Mouse (Mus musculus) forebrain, embryonic 11.5 days (tissue): ENCODE measurements around the gene Tmem158. TPM values are rescaled to one million over a fixed set of nuclear protein-coding genes. Genes with fewer than 3 reads are reported as not detected.
A peak's percentile ranks its signal among the peaks of the same experiment; 100 is the strongest.

Source experiments
- ATAC-seq: fragments of 200-750 bp; cut with Nextera tagmentation; replicated peaks from 2 replicates; pipeline ENCODE4 v1.8.0; 2017; ENCODE audit warnings: moderate TSS enrichment; ENCODE audit not compliant: low FRiP score
- DNase-seq: peaks from one replicate; pipeline ENCODE4 v3.0.0-alpha.2; 2017; ENCODE audit warnings: low spot score
- H3K27ac ChIP-seq: fragments of 300-500 bp; sonication (generic); 2 replicates; pipeline ENCODE4 v1.5.1; 2014; ENCODE audit warnings: low read depth, low read length
- H3K27me3 ChIP-seq: fragments of 300-500 bp; sonication (generic); 2 replicates; pipeline ENCODE4 v1.6.1; 2014; ENCODE audit warnings: mild to moderate bottlenecking, low read length, mixed read lengths; ENCODE audit not compliant: control insufficient read depth, insufficient read depth
- H3K36me3 ChIP-seq: fragments of 300-500 bp; sonication (generic); 2 replicates; pipeline ENCODE4 v1.6.1; 2014; ENCODE audit warnings: mild to moderate bottlenecking, low read length, moderate library complexity, mixed read lengths; ENCODE audit not compliant: control insufficient read depth, insufficient read depth
- H3K4me1 ChIP-seq: fragments of 300-500 bp; sonication (generic); replicated peaks from 2 replicates; pipeline ENCODE4 v1.6.1; 2014; ENCODE audit warnings: low read length, mixed read lengths; ENCODE audit not compliant: control insufficient read depth, insufficient read depth
- H3K4me2 ChIP-seq: fragments of 300-500 bp; sonication (generic); 2 replicates; pipeline ENCODE4 v1.6.1; 2014; ENCODE audit warnings: low read depth, mild to moderate bottlenecking, low read length, moderate library complexity, mixed read lengths; ENCODE audit not compliant: severe bottlenecking
- H3K4me3 ChIP-seq: fragments of 300-500 bp; sonication (generic); 2 replicates; pipeline ENCODE4 v1.5.1; 2014; ENCODE audit warnings: low read depth, low read length
- H3K9ac ChIP-seq: fragments of 300-500 bp; sonication (generic); 2 replicates; pipeline ENCODE4 v1.6.1; 2014; ENCODE audit warnings: low read length
- H3K9me3 ChIP-seq: fragments of 300-500 bp; sonication (generic); 2 replicates; pipeline ENCODE4 v1.6.1; 2016; ENCODE audit warnings: low read length, mixed read lengths; ENCODE audit not compliant: control insufficient read depth
- WGBS: fragments of 180-500 bp; shearing (Covaris S2); extraction: QIAGEN DNeasy Blood & Tissue Kit; methylation state at CpG from one replicate; pipeline ENCODE4 v1.1.7; 2014; 5-methylcytosine and 5-hydroxymethylcytosine counted together
- polyA plus RNA-seq: library from polyadenylated mRNA; unstranded; fragments of >200 nt; fragmentation: Nextera tagmentation; extraction: Ambion mirVana; gene quantifications from 2 replicates; pipeline ENCODE4 v1.2.1, GENCODE M21; 2014

Gene Tmem158
- polyA plus RNA-seq, 1 experiment from 2014 or later = 4.8 TPM

DNA sequence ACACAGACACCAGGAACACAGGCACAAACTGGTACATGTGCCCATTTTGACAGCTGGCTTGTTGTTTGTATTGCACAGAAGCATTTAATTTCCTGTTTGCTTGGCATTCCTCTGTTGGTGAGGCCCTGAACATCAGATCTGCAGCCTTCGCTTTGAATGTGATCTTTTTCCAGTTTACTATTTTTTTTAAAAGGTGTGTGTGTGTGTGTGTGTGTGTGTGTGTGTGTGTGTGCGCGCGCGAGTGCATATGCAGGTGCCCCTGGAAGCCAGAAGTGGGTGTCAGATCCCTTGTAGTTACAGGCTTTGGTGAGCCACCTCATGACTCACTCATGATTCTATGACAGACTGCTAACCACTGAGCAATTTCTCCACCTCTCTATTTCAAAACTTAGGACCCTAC lies 20.3 kb downstream of the Tmem158 start:
- ATAC-seq (no peak), DNase-seq (peak; percentile 25)
- no peak overlapping the region for H3K27ac ChIP-seq
- no peaks in the 10 kb centered on the region for H3K4me1 ChIP-seq
- H3K4me3 ChIP-seq = no peak overlapping the region
- no peaks in the 10 kb centered on the region for H3K36me3 ChIP-seq
- H3K9ac ChIP-seq = no peak overlapping the region
- no peak overlapping the region for H3K4me2 ChIP-seq
- no peaks in the 10 kb centered on the region for H3K27me3 ChIP-seq
- H3K9me3 ChIP-seq = no peaks in the 10 kb centered on the region
- 97% methylated on average over 5 of the region's 5 CpGs for WGBS

DNA sequence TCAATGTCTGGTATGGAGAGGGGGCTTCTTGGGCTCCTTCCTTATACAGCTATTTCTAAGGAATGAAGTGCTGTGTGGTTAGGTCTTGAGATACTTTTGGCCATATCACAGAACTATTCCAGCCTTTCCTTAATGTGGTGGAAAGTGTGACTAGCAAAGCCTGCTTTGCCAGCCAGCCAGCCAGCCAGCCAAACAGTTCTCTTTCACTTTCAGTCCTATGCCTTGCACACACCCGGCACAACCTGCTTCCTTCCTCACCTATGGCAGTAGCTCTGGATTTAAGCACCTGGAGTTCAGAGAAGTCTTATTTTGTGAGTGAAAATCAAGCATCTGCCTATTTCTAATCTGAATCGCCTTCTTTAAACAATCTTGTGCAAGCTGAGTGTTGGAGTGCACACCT lies 20.9 kb downstream of the Tmem158 start:
- ATAC-seq = no peak
- Histone ChIP-seq H3K9ac (no peak overlapping the region), H3K4me3 (no peak overlapping the region), H3K4me2 (no peak overlapping the region), H3K4me1 (no peaks in the 10 kb centered on the region), H3K27ac (no peak overlapping the region), H3K36me3 (no peaks in the 10 kb centered on the region), H3K27me3 (no peaks in the 10 kb centered on the region), H3K9me3 (no peaks in the 10 kb centered on the region)
- no peak for DNase-seq
- WGBS = 78% methylated on average over 2 of the region's 2 CpGs

DNA sequence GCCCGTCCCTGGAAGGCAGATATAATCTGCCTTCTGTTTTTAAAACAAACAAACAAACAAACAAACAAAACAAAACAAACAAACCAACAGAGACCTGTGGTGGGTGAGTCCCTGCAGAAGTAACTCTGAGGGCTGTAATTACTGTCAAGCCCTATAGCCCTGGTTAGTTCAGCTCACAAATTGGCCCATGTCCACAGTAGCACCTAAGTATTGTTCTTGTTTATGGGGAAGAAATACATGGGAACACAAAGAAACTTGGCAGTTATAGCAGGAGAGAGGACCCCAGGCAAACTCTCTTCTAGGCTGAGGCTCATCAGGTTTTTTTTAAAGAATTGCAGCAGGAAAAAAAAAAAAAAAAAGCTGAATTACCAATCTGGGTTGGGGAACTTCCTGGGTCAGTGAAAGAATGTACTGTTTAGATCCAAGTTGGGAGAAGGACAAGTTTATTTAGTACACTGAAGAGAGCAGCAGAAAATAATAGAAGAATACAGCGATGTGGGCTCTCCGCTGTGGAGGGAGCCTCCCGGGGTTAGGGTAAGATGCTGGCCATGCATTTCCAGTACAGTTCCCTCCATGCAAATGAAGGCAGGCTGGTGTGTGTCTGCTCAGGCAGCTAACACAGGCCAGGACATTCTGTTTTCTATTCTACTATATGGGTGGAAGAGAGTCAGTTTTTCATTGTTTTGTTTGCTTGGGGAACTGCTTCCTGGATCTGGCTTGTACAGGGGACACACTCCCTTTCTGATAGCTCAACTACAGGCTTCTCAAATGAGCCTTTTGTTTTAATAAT lies 22.1 kb downstream of the Tmem158 start:
- DNase-seq = no peak
- no peak overlapping the region for H3K4me2 ChIP-seq
- no peaks in the 10 kb centered on the region for H3K36me3 ChIP-seq
- no peak overlapping the region for H3K27ac ChIP-seq
- H3K9me3 ChIP-seq = no peaks in the 10 kb centered on the region
- H3K4me3 ChIP-seq = no peak overlapping the region
- ATAC-seq = no peak
- WGBS = 46% methylated on average over 4 of the region's 4 CpGs
- no peaks in the 10 kb centered on the region for H3K4me1 ChIP-seq
- no peak overlapping the region for H3K9ac ChIP-seq
- no peaks in the 10 kb centered on the region for H3K27me3 ChIP-seq

DNA sequence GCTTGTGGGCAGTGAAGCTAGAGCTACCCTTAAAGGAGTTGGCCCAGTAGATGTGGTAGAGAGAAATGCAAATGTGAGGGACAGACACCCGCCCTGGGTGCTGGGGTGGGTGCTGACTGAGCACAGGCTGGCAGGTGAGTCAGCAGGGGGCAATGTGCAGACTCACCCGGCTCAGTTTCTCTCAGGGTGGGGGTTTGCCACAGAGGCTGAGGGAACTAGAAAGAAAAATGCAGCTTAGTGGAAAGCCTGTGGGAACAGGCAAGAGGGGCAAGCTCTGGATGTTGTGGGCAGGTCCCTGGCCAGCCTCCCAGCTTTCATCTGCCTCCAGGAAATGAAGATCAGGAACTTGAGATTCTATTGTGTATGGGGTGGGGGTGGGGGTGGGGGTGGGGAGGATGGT lies 22.8 kb downstream of the Tmem158 start:
- Histone ChIP-seq H3K4me3 (no peak overlapping the region), H3K9me3 (no peaks in the 10 kb centered on the region), H3K27me3 (no peaks in the 10 kb centered on the region), H3K36me3 (no peaks in the 10 kb centered on the region), H3K27ac (no peak overlapping the region), H3K9ac (no peak overlapping the region), H3K4me1 (no peaks in the 10 kb centered on the region), H3K4me2 (no peak overlapping the region)
- no peak for DNase-seq
- 32% methylated on average over 2 of the region's 2 CpGs for WGBS
- ATAC-seq = no peak

DNA sequence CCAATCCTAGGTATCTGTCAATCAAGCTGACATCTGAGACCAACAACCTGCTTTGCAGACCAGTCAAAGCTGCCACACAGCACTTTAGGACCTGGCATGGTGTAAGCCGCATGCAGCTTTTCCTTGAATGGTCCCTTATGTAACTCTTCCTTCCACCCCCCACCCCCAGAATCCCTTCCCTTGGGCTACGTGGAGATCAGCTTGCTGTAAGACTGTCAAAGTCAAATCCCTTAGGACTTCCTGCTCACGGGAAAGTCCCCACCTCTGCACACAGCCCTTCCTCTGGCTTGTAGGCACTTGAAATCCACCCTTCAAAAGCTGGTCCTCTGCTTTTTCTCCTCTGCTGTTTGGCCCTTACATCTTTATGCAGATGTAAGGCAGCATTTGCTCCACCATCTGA lies 24.9 kb downstream of the Tmem158 start:
- DNase-seq (no peak), ATAC-seq (no peak)
- Histone ChIP-seq H3K9ac (no peak overlapping the region), H3K36me3 (no peaks in the 10 kb centered on the region), H3K4me2 (no peak overlapping the region), H3K9me3 (no peaks in the 10 kb centered on the region), H3K4me1 (no peaks in the 10 kb centered on the region), H3K27me3 (no peaks in the 10 kb centered on the region), H3K27ac (no peak overlapping the region), H3K4me3 (no peak overlapping the region)
- 53% methylated on average over 3 of the region's 3 CpGs for WGBS

DNA sequence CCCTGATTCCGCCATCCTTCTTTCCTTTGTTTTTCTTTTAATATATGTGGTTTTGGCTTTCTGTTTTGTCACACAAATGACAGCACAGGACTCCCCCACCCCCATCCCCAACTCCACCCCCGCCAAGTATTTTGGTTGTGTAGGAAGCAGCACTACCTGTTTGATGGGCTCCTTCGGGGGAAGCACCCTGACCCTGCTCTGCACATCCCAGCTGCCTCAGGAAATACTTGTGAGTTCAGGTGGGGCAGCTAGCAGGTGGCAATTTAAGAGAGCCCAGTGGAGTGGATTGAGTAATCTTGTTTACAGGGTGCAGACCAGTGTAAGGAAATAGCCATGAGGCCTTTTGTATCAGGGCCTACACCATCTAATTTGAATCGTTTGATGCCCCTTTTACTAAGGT lies 30.7 kb downstream of the Tmem158 start:
- WGBS = 74% methylated on average over 4 of the region's 4 CpGs
- Histone ChIP-seq H3K4me2 (no peak overlapping the region), H3K4me3 (no peak overlapping the region), H3K9me3 (no peaks in the 10 kb centered on the region), H3K4me1 (no peaks in the 10 kb centered on the region), H3K27me3 (no peaks in the 10 kb centered on the region), H3K27ac (no peak overlapping the region), H3K36me3 (no peaks in the 10 kb centered on the region), H3K9ac (no peak overlapping the region)
- no peak for ATAC-seq
- no peak for DNase-seq

DNA sequence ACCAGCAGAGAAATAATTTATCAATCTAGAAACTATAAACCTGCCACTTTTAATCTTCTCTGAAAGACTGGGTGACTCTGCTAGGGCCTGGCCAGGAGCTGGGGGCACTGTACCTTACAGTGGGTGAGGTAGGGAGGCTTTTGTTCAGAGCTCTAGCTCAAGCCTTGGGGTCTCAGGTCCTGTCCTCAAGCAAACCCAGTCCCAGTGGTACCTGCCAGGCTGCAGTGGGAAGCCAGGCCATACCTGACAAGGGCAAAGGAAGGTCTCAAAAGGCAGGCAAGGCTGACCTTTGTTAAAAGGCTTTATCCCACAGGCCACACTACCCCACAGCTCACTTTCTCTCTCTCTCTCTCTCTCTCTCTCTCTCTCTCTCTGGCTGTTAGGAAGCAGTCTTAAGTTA lies 31.9 kb downstream of the Tmem158 start:
- DNase-seq = no peak
- H3K27ac ChIP-seq = no peak overlapping the region
- H3K4me1 ChIP-seq = no peaks in the 10 kb centered on the region
- no peak overlapping the region for H3K4me2 ChIP-seq
- H3K9ac ChIP-seq = no peak overlapping the region
- no peak overlapping the region for H3K4me3 ChIP-seq
- H3K36me3 ChIP-seq = no peaks in the 10 kb centered on the region
- H3K9me3 ChIP-seq = no peaks in the 10 kb centered on the region
- no peak for ATAC-seq
- H3K27me3 ChIP-seq = no peaks in the 10 kb centered on the region

DNA sequence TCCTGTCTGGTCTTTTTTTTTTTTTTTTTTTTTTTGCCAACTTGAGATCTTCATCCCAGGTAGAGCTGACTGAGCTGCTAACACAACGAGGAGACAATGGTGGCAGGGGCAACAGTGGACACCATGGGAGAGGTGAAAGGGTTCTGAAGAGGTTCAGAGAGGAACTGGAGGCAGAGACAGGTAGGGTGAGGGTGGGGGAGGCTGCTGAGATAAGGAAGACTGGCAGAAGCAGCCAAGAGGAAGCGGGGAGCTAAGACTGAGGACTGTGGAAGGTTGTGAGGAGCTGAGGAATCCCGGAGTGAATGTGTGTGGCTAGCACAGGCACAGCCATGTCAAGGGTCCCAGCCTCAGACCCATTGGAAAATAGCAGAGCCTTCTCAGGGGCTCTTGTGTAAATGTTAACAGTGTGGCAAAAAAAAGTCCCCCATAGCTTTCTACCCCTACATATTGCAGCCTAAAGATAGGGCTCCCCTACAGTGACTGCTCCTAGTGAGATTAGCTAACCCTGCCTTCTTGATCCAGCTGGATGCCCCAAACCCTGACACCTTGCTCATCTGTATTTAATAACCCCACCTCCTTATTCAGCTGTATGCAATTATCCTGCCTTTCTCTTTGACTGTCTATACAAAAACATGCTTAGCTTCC lies 33.3 kb downstream of the Tmem158 start:
- Histone ChIP-seq H3K9ac (no peak overlapping the region), H3K27ac (no peak overlapping the region), H3K36me3 (no peaks in the 10 kb centered on the region), H3K4me2 (no peak overlapping the region), H3K4me1 (no peaks in the 10 kb centered on the region), H3K9me3 (no peaks in the 10 kb centered on the region), H3K27me3 (no peaks in the 10 kb centered on the region), H3K4me3 (no peak overlapping the region)
- ATAC-seq (no peak), DNase-seq (no peak)
- 67% methylated on average over 3 of the region's 3 CpGs for WGBS
